Mouse (Mus musculus) left cerebral cortex, adult 18-20 months (tissue): ENCODE results near the gene Echs1. TPM values are rescaled to one million over a fixed set of nuclear protein-coding genes. Genes with fewer than 3 reads are reported as not detected.

Source experiments
- DNase-seq, 2 experiments: peaks; one replicate each; pipeline ENCODE4 v3.0.0; 2021 to 2022; ENCODE audit warnings: low spot score in 2 of 2, mixed read lengths in 1 of 2
- total RNA-seq, 2 experiments: library from RNA; stranded (reverse); gene quantifications; 2 replicates each; pipeline ENCODE4 v1.2.3; 2021

Gene Echs1
- total RNA-seq, 2 experiments from 2014 or later: 54.7 to 55.9 TPM

- DNase-seq: no peak
These were observed 48.9 kb downstream of the Echs1 start for GRCm38 (mm10) chr7:140067397-140067796.

DNA sequence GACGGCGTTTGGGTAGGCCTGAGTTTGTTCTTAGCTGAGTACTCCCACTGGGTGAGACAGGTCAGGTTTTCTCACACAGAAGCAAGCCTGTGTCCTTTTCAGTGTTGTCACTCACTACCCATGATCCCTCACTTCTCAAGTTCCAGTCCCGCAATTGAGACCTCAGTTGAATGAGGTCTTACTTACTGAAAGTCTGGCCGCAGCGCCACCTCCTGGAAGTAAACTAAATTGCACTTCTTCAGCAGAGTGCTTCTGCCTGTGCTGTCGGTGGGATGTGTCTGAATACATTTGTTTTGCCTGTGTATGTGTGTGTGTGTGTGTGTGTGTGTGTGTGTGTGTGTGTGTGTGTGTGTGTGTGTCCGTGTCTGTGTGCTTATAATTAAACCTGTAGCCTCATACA lies 53.2 kb downstream of the Echs1 start:
- peak; percentile 77 to 85 for DNase-seq

GRCm38 (mm10) chr7:140062307-140062706 lies 54.0 kb downstream of the Echs1 start:
- DNase-seq: peak in 1 of 2 experiments; percentile 29

GRCm38 (mm10) chr7:140061832-140062130 lies 54.5 kb downstream of the Echs1 start:
- no peak for DNase-seq

DNA sequence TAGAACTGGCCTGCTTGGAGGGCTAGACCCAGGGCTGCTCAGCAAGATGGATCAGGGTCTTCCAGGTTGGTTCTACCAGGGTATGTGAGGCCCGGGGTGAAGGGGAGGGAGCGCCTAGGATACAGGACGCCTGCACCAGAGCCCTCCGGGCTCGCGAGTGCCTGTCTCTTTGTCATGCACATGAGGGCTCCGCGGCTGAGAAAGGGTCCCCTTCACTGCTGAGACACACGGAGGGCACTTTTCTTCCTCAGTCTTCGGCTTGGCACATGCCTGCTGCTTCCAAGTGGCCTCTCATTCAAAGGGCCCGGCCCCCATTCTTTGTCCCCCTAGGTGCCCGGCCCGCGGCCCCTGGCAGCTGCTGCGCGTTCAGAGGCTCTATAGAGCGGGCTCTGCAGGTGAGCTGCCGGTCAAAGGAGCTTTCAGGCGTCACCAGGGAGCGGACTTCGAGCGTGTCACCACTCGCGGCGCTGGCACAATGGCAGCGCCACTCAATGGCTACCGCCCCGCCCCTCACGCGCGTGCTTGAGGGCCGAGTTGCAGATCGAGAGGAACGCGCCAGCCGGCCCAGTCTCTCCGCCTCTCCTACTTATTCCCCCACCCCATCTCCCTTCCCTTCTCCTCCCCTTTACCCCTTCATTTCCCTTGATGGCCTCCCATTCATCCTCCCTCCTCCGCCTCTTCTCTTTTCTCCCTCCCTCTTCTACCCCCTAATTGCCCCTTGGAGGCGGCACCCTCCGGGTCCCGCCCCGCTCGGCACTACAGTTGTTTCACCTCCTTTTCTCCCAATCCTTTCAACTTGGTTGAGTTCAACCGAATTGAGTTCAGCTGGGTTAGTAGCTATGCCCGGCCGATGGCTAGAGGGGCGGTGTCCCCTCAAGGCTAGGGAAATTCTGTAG lies 55.1 kb downstream of the Echs1 start:
- DNase-seq: no peak

- DNase-seq: no peak
These were observed 56.7 kb downstream of the Echs1 start for GRCm38 (mm10) chr7:140059601-140060000.

DNA sequence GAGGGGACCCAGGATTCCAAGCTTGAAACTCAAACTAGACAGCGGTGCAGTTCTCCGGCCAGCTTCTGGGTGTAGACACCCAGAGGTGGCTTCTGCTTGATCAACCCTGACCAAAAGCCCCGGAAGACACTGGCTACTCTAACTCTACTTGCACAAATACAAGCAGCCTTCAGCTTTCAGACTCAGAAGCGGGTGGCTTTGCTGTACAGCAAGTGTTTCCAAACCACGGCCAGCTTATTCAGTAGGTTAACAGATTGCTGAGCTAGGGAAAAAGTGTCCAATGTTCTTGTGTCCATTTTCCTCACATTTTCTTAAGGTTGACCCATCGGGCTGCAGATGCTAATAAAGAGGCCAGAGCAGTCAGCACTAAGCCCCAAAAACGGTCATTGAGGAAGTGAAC lies 57.7 kb downstream of the Echs1 start:
- no peak for DNase-seq

DNA sequence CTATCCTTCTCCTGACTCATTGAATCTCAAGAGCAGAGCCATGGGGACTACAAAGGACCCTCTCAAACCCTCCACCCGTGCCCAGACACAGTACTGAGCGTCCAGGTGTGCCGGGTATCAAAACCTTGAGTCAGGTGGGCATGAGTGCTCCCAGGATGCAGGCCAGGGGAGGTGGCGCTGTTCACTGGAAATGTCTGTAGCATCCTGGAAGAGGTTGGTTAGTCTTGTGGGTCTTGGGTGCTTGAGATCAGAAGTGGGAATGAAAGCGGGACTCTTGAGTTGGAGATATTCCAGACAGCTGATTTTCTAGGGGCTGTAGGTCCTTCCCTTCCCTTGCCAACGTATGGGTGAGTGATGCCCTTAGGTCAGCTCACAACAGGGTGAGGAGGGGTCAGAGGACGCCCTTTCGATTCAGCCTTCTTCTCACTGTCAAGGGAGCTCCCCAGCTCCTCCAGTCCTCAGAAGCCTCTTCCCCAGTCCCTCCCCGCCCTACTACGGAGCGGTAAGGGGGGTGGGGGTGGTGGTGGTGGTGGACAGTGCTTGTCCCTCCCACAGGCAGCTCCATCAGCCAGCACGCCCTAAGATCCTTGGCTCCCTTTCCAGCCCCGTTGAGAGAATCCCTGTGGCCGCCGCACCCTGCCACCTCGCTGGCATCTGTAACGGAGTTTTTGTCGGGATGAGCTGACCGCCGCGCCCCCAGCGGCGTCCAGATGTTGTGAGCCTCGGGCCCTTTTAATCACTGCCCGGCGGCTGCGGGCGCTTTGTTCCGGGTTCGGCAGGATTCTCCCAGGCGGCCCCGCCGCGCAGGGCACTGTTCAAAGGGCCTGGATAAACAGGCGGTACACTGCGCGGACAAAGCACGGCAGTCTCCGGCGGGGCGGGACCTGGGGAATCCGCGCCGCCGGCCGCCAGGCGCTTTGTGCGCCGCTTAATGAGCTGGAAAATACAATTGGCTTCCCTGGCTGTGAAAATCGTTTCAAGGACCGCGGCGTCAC lies 58.6 kb downstream of the Echs1 start:
- DNase-seq: no peak

Other genes with a start within 250 kb of the Echs1 start
- 10 to 100 TPM; 67.7 to 74.7 TPM for gene Kndc1, start 221.8 kb downstream of the Echs1 start, total RNA-seq
- not detected for gene Utf1, start 172.7 kb downstream of the Echs1 start, total RNA-seq
- gene 6430531B16Rik, start 137.7 kb downstream of the Echs1 start, total RNA-seq: 1 to 10 TPM in 1 of 2 experiments, under 1 TPM in 1; 0.96 to 1.7 TPM
- 1 to 10 TPM; 3.3 TPM for gene Adam8, start 123.9 kb downstream of the Echs1 start, total RNA-seq
- gene Zfp511, start 80.1 kb downstream of the Echs1 start, total RNA-seq: 10 to 100 TPM; 22.2 to 26.3 TPM
- 10 to 100 TPM; 34.5 to 36.1 TPM for gene Tubgcp2, start 79.8 kb downstream of the Echs1 start, total RNA-seq
- gene Msx3, start 67.4 kb downstream of the Echs1 start, total RNA-seq: not detected
- 100 to 1,000 TPM; 188 to 210 TPM for gene Caly, start 33.9 kb downstream of the Echs1 start, total RNA-seq
- gene Prap1, start 23.1 kb downstream of the Echs1 start, total RNA-seq: not detected
- gene Fuom, start 14.0 kb downstream of the Echs1 start, total RNA-seq: 10 to 100 TPM; 51.3 to 51.4 TPM
- gene Paox, start 677 bp downstream of the Echs1 start, total RNA-seq: 1 to 10 TPM; 4.7 to 5.0 TPM
- gene Mtg1, start 21.1 kb upstream of the Echs1 start, total RNA-seq: 10 to 100 TPM; 20.3 to 27.5 TPM
- 100 to 1,000 TPM; 119 to 120 TPM for gene Sprn, start 38.4 kb upstream of the Echs1 start, total RNA-seq
- not detected for gene Olfr522, start 48.3 kb upstream of the Echs1 start, total RNA-seq
- gene Olfr523, start 56.7 kb upstream of the Echs1 start, total RNA-seq: not detected
- not detected for gene Olfr524, start 89.5 kb upstream of the Echs1 start, total RNA-seq
- not detected for gene Cd163l1, start 101.8 kb upstream of the Echs1 start, total RNA-seq
- gene 5830411N06Rik, start 130.8 kb upstream of the Echs1 start, total RNA-seq: under 1 TPM; 0.40 to 0.42 TPM
- gene Olfr525, start 204.4 kb upstream of the Echs1 start, total RNA-seq: not detected
- gene Olfr527, start 217.5 kb upstream of the Echs1 start, total RNA-seq: not detected
- not detected for gene Olfr60, start 245.2 kb upstream of the Echs1 start, total RNA-seq